Mouse (Mus musculus) ES-CJ7 (cell line): ENCODE results near the gene Rfpl4.
"Not testable (repeated sequence)": the region's sequence is repeated elsewhere in the genome, so short reads cannot be mapped to it uniquely, and the experiment has no call there.

Experiments used
- DNase-seq: peaks from one replicate; pipeline ENCODE4 v3.0.0; 2011; ENCODE audit warnings: low read depth, low spot score

The Rfpl4 gene

DNA sequence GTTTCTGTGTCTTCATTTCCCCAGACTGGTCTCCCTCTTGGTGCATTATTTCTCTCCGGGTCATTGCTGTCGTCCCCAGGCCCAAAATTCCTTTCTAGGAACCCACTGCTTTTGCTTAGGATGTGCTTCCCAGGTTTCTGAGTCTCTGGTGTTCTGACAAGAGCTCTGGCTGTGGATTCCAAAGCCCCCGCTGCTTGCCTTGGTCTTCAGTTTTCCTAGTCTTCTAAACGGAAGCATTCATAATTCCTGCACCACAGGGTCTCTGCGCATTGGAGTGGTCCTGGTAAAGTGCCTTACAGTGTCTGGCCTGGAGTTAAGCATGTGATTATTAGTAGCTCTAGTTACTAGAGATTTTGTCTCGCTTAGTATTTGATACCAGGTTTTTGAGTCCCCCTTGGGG lies 35.9 kb downstream of the Rfpl4 start:
- no peak for DNase-seq

GRCm38 (mm10) chr7:5080010-5080751 lies 36.6 kb downstream of the Rfpl4 start, which contains the start of gene Epn1:
TSS of gene Epn1 (plus strand) at chr7:5080235.
- DNase-seq = peak; percentile 94

GRCm38 (mm10) chr7:5079365-5080009 lies 37.3 kb downstream of the Rfpl4 start:
- not testable (repeated sequence) for DNase-seq

GRCm38 (mm10) chr7:5076931-5077330 lies 39.8 kb downstream of the Rfpl4 start:
- DNase-seq = no peak

- DNase-seq = no peak
These were observed 41.8 kb downstream of the Rfpl4 start for GRCm38 (mm10) chr7:5074984-5075383.

DNA sequence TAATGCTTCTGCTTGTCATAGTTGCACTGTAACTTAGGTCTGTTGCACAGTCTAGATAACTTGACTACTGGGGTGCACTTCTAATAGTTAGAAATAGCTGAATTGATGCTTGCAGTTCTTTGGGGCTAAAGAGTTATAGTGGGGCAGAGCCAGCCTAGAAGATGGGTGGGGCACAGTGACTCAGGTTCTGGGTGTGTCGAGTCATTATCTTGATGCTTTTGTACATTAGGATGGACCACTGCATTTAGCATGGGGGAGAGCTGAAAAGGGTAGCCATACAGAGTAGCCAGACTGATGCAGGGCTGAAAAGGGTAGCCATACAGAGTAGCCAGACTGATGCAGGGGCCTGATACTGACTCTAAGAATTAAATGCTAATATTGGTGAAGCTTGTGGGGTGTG lies 43.2 kb downstream of the Rfpl4 start:
- DNase-seq = no peak

DNA sequence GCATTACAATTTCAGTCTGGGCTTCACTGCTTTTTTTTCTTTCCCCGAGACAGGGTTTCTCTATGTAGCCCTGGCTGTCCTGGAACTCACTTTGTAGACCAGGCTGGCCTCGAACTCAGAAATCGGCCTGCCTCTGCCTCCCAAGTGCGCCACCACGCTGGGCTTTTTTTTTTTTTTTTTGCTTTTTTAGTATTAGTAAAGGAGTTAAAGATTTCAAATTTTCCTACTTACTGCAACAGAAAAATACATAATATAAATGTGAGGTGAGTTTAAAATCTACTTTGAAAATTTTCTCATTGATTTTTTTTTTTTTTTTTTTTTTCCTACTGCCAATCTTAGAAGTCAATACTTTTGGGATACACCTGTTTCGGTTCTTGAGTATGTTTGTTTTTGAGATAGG lies 51.9 kb downstream of the Rfpl4 start:
- DNase-seq = no peak

- peak; percentile 83 for DNase-seq
These were observed 54.3 kb downstream of the Rfpl4 start for GRCm38 (mm10) chr7:5062360-5063001.

- peak; percentile 87 for DNase-seq
These were observed 54.9 kb downstream of the Rfpl4 start, which contains the start of gene U2af2 for GRCm38 (mm10) chr7:5061774-5062359. TSS of gene U2af2 (plus strand) at chr7:5062143.

DNA sequence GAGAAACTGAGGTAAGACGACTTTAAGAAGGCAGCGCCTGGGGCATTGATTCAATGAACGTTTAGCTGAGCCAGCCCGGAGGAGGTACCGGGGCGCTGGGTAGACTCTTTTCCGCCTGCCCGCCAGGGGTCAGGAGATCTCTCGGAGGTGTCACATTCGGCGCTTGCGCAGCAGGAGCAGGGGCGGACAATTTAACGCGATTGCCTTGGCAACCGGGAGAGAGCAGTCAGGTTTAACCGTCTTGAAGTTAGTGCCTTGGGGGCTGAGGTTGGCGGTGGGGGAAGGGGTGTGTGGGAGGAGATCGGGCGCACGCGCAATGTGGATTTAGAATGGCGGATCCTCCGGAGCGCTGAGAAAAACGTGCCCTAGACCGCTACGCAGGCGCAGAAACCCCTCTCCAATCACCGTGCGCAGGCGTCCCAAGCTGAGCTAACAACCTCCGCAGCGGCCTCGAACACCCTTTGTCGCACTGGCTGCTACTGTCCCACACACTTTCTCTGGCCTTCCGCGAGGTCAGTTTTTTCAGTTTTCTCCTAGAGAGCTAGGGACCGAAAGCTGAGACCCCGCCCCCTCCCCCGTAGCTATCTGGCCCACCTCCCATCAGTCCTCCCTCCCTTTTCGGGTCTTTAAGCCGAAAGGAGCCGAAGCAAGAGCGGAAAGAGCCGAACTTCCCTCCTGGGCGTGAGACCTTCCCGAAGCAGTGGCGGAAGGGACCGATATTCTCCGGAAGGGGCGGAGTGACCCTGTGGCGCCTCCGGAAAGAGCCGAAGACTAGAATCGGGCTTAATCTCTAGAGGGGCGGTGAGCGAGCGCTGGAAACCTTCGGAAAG lies 55.6 kb downstream of the Rfpl4 start:
- DNase-seq = peak; percentile 99

GRCm38 (mm10) chr7:5060239-5060731 lies 56.5 kb downstream of the Rfpl4 start:
- peak; percentile 88 for DNase-seq
